Mouse (Mus musculus) stomach, postnatal 0 days (tissue): ENCODE measurements around the gene Bpifb5.

Experiments used
- CTCF ChIP-seq: IDR thresholded peaks from 2 replicates; pipeline ENCODE4 v1.5.1; 2016; ENCODE audit warnings: antibody characterized with exemption, low read depth, mild to moderate bottlenecking, moderate library complexity
- EP300 ChIP-seq: optimal IDR thresholded peaks from 2 replicates; pipeline ENCODE3; 2016; ENCODE audit warnings: antibody characterized with exemption

DNA sequence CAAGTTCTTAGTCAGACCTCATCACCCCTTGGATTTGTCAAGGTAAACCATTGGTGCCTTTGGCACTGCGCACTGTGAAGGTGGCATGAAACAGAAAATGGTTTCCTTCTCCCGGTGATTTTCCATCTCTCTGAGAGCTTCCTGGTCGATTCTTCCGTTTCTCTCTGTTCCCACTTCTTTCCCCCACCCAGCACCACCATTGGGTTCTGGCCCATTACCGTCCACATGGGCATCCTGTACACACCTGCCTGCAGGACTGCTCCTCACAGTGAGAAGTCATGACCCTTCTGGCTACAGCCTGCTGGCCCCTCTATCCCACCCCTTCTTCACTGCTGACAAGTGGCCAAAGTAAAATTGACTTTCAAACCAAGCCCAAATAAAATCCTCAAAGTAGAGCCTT lies 21.8 kb downstream of the Bpifb5 start:
- TF ChIP-seq EP300 (no peak), CTCF (no peak)
